Comparison of ENCODE assay signal across 37 mouse cellular contexts in genomic region chr5:3635286-3635685, GRCm38 (mm10). TPM values are rescaled to one million over a fixed set of nuclear protein-coding genes. Genes with fewer than 3 reads are reported as not detected.
"Had no signal": no experiment of that assay in that cellular context is flagged by ENCODE, and none has a peak within 500 bp of the region (broad histone marks: within the 10 kb centered on the region; RNA-seq: fewer than 3 reads in every experiment).

No protein-coding gene starts in this region.

- DNase-seq: cerebellum, adult 2 months; cerebellum, adult 8-10 months; cerebellum, adult 9-10 months; cerebellum, adult 9-11 months; cerebellum, postnatal 10 days; cerebellum, postnatal 14 days; cerebellum, postnatal 25 days; cerebellum, postnatal 36 days; embryo, embryonic 11 days; forebrain, postnatal 0 days; gastrocnemius, adult 2 months; gastrocnemius, postnatal 10 days; gastrocnemius, postnatal 14 days; gastrocnemius, postnatal 25 days; gastrocnemius, postnatal 36 days; heart, adult 18-20 months; heart, adult 2 months had no signal

- H3K4me3 ChIP-seq: embryonic facial prominence, embryonic 10.5 days; embryonic facial prominence, embryonic 12.5 days; embryonic facial prominence, embryonic 13.5 days; embryonic facial prominence, embryonic 15.5 days; erythroblast, embryonic 14.5 days; forebrain, embryonic 10.5 days; forebrain, embryonic 12.5 days; forebrain, embryonic 13.5 days; forebrain, embryonic 15.5 days; gastrocnemius, adult 2 months; heart, adult 2 months had no signal

- H3K9ac ChIP-seq: embryonic facial prominence, embryonic 12.5 days; embryonic facial prominence, embryonic 13.5 days; embryonic facial prominence, embryonic 15.5 days; forebrain, embryonic 12.5 days; forebrain, embryonic 13.5 days; forebrain, embryonic 15.5 days; forebrain, postnatal 0 days had no signal

- H3K27ac ChIP-seq: embryonic facial prominence, embryonic 10.5 days; embryonic facial prominence, embryonic 12.5 days; embryonic facial prominence, embryonic 13.5 days; embryonic facial prominence, embryonic 15.5 days; forebrain, embryonic 10.5 days; forebrain, embryonic 12.5 days; forebrain, embryonic 13.5 days; forebrain, embryonic 15.5 days; gastrocnemius, adult 2 months; heart, adult 2 months had no signal

- H3K4me1 ChIP-seq: embryonic facial prominence, embryonic 10.5 days; embryonic facial prominence, embryonic 12.5 days; embryonic facial prominence, embryonic 13.5 days; embryonic facial prominence, embryonic 15.5 days; forebrain, embryonic 10.5 days; forebrain, embryonic 12.5 days; forebrain, embryonic 13.5 days; forebrain, embryonic 15.5 days had no signal

- H3K9me3 ChIP-seq: embryonic facial prominence, embryonic 10.5 days; embryonic facial prominence, embryonic 12.5 days; embryonic facial prominence, embryonic 13.5 days; embryonic facial prominence, embryonic 15.5 days; forebrain, embryonic 10.5 days; forebrain, embryonic 12.5 days; forebrain, embryonic 13.5 days; forebrain, embryonic 15.5 days had no signal

- H3K4me2 ChIP-seq: embryonic facial prominence, embryonic 12.5 days; embryonic facial prominence, embryonic 13.5 days; embryonic facial prominence, embryonic 15.5 days; forebrain, embryonic 12.5 days; forebrain, embryonic 13.5 days; forebrain, embryonic 15.5 days had no signal

- H3K27me3 ChIP-seq: embryonic facial prominence, embryonic 12.5 days; embryonic facial prominence, embryonic 13.5 days; embryonic facial prominence, embryonic 15.5 days; forebrain, embryonic 12.5 days; forebrain, embryonic 13.5 days; forebrain, embryonic 15.5 days had no signal

- ATAC-seq: forebrain, embryonic 13.5 days; forebrain, embryonic 14.5 days; forebrain, embryonic 15.5 days; forebrain, embryonic 16.5 days; forebrain, postnatal 0 days had no signal

RNA-seq across cellular contexts. Expression of gene Tmbim7, which starts 15.7 kb away (rescaled TPM):
- total RNA-seq: common myeloid progenitor, adult 5-6 weeks; forebrain, postnatal 0 days; gastrocnemius, adult 18-20 months; gastrocnemius, adult 2 months; gastrocnemius, adult 8-10 months; gastrocnemius, postnatal 10 days; gastrocnemius, postnatal 14 days; gastrocnemius, postnatal 25 days; gastrocnemius, postnatal 36 days; gastrocnemius, postnatal 4 days; heart, adult 18-20 months; heart, adult 2 months; heart, adult 8-10 months had no signal
- polyA plus RNA-seq: cerebellum, adult 2 months; cortical plate, adult 2 months; embryonic facial prominence, embryonic 10.5 days; embryonic facial prominence, embryonic 11.5 days; embryonic facial prominence, embryonic 12.5 days; embryonic facial prominence, embryonic 13.5 days; embryonic facial prominence, embryonic 14.5 days; embryonic facial prominence, embryonic 15.5 days; erythroblast, embryonic 14.5 days; forebrain, embryonic 10.5 days; forebrain, embryonic 11.5 days; forebrain, embryonic 12.5 days; forebrain, embryonic 13.5 days; forebrain, embryonic 14.5 days; forebrain, embryonic 15.5 days; forebrain, embryonic 16.5 days; forebrain, postnatal 0 days had no signal
